Mouse (Mus musculus) liver, embryonic 14.5 days (tissue): ENCODE data around the gene Inpp5k.

ENCODE experiments used
- CTCF ChIP-seq: IDR thresholded peaks from 2 replicates; pipeline ENCODE4 v1.5.1; 2016; ENCODE audit warnings: antibody characterized with exemption, low read depth, control low read depth
- EP300 ChIP-seq: IDR thresholded peaks from 2 replicates; pipeline ENCODE4 v1.6.1; 2016; ENCODE audit warnings: antibody characterized with exemption, low read depth

GRCm38 (mm10) chr11:75619133-75619532, 11.7 kb upstream of the Inpp5k start:
- TF ChIP-seq CTCF, result peak; percentile 75
- no peak for TF ChIP-seq EP300
